Mouse (Mus musculus) right cerebral cortex, postnatal 25 days (tissue): ENCODE results near the gene Gm10271.
A peak's percentile ranks its signal among the peaks of the same experiment; 100 is the strongest.

Experiments used
- DNase-seq: peaks from one replicate; pipeline ENCODE4 v3.0.0; 2022

Gene Gm10271

GRCm38 (mm10) chr10:116977858-116978257, 5.4 kb upstream of the Gm10271 start:
- no peak for DNase-seq

DNA sequence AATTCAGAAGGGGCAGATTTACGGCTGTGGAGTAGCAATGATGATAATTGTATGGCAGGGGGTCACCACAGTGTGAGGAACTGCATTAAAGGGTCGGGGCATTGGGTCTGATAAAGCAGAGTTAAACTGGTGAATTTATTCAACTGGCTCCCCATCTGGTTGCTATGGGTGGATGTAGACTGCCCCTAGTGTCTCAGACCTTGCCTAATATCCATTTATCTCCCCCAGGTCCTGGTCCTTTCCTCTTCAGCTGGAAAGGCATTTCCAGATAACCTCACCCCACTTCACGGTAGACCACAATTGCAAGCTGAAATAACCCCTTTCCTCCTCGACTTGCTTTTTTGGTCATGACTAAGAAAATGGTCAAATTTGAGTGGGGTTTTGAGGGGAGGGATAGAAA, 5.0 kb upstream of the Gm10271 start:
- no peak for DNase-seq

DNA sequence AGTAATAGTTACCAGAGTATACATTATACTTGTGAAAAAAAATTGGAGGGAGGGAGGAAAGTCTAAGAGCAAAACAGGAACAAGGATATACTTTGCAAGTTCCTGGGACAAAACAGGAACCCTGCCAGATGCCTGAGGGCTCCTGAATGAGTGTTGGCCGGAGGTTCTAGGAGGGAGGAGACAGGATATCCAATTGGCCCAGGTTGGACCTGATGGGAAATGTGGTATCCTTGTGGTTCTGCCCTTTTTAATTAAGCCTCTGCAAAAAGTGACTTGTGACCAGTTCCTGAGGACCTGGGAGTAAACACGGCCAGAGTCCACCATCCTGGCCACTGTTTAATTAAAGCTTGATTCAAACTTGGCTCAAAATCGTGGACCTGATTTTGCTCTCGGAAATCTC, 3.7 kb downstream of the Gm10271 start:
- no peak for DNase-seq

DNA sequence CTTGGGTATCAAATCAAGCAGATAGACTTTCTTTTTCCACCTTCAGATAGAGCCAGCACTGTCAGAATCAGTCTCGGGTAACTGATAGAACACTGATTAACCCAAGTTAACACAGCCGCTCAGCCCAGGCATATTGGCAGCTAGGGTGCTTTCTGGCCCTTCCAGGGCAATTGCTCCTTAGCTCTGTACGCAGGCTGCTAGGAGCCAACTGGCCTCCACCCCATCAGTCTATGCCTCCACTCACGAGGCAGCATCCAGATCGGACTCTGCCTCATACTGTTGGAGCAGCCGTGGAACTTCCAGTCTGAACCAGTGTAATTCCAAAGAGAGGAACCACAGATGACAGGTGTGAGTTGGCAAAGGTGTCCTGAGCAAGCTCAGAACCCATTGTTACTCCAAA, 6.3 kb downstream of the Gm10271 start:
- DNase-seq, result no peak

- DNase-seq, result no peak
These were observed 7.1 kb downstream of the Gm10271 start for GRCm38 (mm10) chr10:116965297-116965696.

DNA sequence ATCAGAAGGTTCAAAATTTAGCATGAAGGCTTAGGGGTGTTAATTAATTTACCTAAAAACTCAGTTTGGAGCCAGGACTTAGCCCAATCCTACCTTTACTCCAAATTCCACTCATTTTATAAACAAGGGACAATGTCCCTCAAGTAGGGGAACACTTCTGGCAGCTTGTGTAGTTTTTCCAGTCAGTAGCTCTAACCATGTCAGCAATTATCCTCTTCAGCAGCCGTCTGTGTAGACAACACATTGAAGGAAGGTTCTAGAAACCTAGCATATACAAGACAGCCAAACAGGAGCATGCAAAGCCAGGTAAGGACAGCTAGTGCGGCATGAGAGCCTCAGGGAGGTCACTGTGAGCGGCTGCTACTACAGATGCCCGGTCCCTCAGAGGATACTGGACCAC, 7.8 kb downstream of the Gm10271 start:
- no peak for DNase-seq

DNA sequence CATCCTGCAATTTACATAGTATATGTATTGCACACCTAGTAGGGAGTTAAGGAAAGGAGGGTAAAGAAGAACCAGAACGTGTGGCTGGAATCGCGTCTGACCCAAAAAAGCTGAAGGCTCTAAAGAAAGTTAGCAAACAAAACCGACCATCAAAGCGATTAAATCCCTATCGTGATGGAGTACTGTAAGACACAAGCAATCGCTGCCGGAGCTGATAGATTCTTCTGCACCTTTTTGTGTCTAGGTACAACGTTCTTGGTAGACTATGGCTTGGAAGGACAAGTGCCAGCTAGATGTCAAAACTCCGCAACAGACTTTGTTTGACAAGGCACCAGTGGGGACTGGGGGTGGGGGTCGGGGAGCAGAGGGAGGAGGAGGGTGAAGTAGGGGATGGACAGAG, 8.3 kb downstream of the Gm10271 start:
- no peak for DNase-seq

- no peak for DNase-seq
These were observed 9.6 kb downstream of the Gm10271 start for GRCm38 (mm10) chr10:116962803-116963202.

- DNase-seq, result no peak
These were observed 10.3 kb downstream of the Gm10271 start for GRCm38 (mm10) chr10:116962152-116962551.

DNA sequence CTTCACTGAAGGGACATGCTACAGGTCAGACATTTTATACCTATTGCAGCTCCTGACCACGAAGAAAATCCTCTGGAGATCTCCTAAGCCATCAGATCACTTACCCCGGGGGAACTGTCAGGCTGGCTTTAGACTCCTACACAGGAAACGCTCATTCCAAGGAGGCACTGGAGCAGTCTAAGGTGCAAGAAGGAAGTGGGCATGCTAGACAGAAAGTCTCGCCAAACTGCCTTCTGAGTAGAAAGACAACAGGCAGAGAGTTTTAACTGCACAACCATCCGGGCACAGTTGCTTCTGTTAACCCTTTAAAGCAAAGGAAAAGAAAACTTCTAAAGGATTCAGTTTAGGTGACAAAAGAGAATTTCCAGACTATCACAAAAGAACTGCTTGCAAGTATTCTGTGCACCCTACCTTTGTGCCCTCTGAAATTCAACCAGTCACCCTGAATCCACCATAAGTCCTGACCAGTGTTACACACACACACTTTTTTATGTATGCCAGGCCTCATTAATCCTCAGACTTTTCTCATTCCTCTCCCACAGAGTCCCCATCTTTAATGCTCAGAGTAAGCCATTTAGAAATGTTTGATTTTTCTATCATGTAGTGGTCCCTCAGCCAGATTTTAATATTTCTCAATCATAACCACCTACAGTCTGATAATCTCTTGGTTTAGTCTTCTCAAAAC, 14.4 kb downstream of the Gm10271 start:
- DNase-seq, result no peak

DNA sequence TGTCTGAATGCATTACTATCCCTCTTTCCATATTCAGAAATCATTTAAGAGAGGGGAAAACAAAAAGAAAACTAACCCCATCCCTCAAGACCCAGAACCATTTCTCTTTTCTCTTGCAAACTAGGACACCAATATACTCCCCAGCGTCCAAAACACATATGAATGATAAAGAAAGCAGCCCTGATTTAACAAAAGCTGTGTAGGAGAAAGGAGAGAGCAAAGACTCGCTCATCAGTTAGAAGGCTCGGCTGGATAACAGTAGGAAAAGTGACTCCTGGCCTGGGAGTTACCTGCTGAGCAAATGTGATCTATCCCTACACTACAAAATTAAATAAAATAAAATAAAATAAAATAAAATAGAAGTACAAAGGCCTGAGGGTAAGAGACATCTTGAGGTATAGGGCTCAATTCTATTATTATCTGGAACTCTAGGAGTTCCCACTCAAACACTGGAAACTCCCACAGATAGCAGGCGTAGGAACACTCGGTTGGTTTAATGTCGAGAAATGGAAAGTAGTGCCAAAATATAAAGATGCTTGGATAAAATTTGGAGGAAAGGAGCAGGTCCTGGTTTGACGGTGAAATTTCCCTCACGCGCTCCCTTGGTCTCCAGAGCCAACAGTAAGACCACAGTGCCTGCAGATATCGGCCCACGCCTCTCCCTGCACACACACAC, 15.8 kb downstream of the Gm10271 start:
- no peak for DNase-seq

DNA sequence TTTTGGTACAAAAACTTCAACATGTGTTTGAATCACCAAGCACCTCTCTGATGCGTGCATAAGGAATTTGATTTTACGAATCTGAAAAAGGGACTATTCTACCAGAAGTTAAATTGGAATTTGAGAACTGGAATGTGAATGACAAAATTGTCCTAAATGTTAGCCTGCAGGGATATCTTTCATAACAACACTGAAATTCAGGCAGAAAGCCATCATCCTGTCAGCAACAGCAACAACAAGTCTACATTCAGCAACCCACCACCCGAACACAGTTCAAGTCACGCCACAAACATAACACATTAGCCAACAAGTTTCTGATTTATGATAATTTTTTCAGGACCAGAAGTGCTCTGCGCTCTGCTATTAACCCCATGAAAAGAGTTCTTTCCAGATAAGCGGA, 17.2 kb downstream of the Gm10271 start:
- no peak for DNase-seq

DNA sequence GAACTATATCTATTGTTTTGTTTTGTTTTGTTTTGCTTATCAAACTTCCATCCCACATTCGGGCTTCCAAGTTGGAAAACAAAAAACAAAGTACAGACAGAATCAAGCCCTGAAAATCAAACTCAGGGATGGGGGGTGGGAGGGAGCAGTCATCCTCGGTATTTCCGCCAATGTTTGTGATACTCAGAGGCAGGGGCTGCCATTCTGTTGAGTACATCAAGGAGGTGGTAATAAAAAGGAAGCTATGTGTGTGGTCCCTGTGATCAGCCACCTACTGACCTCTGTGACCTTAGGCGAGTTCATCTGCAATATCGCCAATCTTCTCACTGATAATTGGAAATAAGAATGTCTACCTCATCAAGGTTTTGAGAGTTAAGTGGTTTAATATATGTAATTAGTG, 21.5 kb downstream of the Gm10271 start:
- DNase-seq, result no peak

GRCm38 (mm10) chr10:116950009-116950769, 22.2 kb downstream of the Gm10271 start, which contains the start of gene Rab3ip:
TSS of gene Rab3ip (minus strand) at chr10:116950769.
- peak; percentile 91 for DNase-seq

DNA sequence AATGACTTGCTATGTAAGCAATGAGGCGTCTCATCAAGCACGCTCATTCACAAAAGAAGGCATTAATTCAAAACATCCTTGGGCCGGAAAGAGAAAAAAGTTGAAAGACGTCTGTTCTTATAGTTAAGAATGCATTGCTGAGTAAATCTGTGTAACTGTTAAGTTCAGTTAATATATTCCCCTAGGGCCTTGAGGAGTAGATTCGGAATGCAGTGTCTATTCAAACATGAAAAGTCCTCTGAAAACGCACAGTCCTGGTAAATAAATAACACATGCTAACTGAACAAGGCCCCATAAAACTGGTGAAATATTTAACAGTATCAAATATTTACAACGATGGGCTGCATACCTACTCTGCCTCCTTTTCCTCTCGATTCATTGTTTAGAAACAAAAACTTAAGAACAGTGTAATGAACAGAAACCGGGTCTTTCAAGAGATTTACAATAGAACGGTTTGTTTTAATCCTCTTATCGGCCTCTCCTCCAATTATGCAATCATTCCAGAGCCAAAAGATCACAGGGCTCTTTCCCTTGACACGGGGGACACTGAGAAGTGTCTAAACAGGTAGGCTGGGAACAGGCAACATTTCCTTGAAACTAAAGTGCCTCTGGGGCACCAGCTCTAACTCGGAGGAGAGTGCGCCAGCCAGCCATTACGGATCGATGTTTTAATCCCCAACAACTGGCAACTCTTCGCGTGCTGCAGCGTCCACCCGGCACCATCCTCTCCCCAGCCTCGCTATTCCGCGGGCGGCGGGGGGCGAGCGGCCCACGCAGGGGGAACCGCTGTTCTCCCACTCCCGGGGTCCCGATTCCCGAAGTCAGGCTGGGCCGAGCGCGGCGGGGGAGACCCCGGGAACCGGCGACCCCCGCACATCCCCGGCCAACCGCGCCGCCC, 23.0 kb downstream of the Gm10271 start:
- DNase-seq, result peak; percentile 52

DNA sequence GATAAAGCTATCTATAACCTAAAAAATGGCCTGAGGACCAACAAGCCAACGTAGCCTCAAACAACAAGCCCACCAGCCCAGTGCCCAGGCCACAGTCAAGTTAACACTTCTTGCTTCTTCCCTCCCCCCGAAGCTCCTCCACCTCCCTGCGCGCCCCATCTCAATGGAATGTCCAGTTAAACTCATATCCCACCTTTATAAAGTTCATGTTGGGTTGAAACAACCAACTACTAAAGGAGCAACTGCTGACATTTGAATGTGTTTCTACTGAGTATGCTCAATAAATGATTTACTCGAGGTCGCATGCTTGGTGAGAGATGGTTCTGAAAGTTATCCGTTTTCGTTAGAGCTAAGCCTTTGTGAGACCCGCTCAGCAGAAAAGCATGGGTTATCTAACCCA, 24.0 kb downstream of the Gm10271 start:
- DNase-seq, result no peak

DNA sequence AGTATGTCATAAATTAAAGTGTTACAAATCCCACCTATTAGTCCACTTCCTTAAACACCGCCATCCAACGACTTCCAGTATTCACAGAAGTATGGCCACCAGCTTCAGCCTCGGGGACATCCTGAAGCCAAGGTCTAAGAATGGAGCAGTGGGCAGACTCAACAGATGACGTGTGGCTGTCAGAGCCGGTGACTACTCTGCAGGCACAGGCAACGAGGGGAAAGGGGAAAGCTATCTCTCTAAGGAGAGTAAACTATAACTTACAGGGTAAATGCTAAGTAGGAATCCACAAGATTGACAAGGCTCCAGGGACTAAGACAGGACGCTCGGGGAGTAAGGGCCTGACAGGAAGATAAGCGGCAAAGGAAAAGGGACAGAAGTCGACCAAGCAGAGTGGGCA, 27.5 kb downstream of the Gm10271 start:
- no peak for DNase-seq

- DNase-seq, result no peak
These were observed 28.3 kb downstream of the Gm10271 start for GRCm38 (mm10) chr10:116944144-116944543.

- no peak for DNase-seq
These were observed 29.4 kb downstream of the Gm10271 start for GRCm38 (mm10) chr10:116943025-116943424.

- no peak for DNase-seq
These were observed 37.4 kb downstream of the Gm10271 start for GRCm38 (mm10) chr10:116935028-116935427.

DNA sequence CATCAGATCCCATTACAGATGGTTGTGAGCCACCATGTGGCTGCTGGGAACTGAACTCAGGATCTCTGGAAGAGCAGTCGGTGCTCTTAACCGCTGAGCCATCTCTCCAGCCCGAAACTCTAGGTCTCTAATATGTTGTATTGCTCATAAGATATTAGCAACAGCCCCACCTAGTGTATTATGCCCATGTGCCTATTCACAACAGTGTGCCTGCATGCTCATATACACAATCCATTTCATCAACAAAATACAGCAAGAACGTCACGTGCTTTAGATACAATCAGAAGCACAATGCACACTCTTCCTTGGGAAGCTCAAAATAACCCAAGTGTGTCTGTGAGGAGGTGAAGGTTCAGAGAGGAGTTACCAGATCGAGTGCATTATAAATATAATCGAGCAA, 38.6 kb downstream of the Gm10271 start:
- DNase-seq, result no peak

DNA sequence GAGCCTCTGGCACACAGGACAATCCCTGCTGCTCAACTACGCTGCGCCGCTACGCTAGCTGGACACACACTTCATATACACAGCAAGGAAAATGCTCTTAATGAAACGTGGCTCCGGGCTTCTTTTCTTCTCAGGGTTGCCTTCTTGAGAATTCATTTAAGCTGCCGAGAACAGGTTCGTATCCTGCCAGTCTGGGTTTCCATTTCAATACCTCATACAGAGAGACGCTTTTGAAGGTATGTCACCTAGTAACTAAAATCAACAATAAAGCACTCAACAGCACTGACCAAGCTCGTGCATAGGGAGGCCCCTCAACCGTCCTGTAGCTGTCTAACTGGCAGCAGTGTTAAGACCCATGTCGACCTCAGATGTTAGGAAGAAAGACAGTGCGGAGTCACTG, 40.0 kb downstream of the Gm10271 start:
- DNase-seq, result no peak
